Mouse (Mus musculus) cerebellum, adult 8-10 months (tissue): ENCODE measurements at regions not wholly inside any gene's neighbourhood (a gene's known extent, or its start where the extent isn't known, plus 50 kb on each side); places are given as distances from the start of the nearest gene placed in this dataset.

Experiments used
- DNase-seq: peaks from one replicate; pipeline ENCODE4 v3.0.0; 2022

DNA sequence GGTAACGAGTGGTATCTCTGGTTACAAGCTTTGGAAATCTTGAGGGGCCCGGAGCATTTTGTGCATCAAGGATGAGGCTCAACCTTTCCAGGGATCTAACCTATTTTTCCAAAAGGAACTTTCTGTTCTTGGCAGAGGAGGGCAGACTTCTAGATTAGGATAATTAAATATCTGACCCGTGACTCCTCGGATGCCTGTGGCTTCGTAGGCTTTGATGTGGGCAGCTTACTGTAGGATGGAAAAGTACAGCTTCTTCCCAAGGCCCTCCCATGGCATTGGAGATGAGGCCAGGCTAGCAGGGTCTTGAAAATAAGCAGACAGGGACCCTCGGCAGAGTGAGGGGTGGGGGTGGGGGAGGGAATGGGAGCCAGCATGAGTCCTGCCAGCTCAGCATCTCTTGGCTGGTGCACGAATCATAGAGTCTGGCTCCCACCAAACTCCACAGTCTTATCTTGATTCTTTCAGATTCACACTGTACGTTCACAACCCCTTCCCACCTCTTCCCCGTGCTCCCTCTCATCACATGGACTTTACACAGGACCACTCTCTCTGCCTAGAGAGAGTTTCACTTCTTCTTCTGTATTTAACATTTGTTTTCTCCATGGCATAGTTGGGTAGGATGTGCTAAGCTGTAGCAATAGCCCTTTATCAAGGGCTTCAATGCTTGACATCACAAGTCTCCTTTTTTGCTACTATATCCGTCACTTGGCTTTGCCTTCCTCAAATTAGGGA is 104.9 kb downstream of the E030025P04Rik start:
- DNase-seq: no peak

DNA sequence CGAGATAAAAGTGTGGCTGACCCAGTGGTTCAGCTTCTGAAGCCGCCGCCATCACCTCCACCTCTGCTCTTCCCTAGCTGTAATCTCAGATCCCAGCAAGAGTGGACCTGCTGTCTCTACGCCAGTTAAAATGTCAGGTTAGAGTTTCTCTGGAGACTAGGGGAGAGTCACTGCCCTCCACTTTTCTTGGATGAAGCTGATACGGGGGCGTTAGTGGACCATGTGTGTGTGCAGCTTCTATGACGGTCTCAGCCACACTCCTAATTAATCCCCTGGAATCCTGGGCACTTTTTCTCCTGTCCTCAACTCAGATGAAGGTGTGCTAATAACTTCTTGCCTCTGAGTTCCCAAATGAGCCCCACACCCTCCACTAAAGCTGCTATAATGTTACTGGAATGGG is 106.0 kb downstream of the E030025P04Rik start:
- DNase-seq: no peak

DNA sequence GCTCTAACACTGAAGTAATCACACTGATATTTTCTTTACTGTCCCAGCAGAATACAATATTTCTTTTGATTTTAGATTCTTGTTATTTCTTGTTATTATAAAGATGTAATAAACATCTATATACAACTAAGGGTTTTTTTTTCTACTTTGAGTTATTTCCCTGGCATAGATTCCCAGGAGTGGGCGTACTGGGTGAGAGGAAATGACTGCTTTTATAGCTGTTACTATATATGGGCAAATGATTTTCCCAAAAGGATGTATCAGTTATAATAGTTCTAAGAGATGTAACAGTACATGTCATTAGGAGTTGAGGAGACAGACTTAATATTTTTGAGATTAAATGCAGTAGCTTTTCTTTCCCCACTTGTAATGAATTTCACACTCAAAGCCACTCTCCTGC is 109.6 kb downstream of the E030025P04Rik start:
- no peak for DNase-seq

DNA sequence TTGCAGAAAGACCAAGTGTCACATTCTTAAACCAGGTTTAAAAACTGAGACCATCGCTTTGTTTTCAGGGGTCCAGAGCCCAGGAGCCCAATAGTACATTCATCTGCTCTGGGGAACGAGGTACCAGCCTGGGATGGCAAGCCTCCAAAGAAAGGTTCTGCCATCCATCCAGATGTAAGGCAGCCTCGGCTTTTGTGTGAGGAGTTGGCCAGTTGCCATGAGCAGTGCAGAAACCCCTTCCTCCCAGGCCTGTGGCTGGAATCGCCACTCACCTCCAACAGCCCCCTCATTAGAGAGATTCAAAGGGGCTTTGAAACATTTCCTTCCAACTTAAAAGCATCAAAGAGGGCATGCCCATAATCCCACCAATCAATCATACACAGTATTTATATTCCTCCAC is 110.1 kb downstream of the E030025P04Rik start:
- no peak for DNase-seq

DNA sequence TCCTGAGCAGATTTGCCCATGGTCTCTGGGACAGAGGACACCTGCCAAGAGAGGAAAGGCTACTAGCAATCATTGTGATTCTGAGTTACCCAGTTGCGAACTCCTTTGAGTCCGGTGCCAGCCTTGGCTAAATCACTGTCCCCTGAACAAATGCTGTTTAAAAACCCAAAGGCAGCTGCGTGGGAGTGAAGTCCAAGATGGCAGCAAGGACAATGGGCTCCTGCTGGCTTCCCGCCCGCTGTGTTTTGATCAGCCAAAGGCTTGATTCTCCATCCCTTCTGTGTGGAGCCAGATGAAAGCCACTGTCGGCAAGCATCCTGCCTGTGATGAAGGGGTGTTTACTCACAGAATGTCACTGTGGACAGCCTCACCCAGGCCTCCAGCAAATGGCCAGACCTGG is 111.4 kb downstream of the E030025P04Rik start:
- no peak for DNase-seq

DNA sequence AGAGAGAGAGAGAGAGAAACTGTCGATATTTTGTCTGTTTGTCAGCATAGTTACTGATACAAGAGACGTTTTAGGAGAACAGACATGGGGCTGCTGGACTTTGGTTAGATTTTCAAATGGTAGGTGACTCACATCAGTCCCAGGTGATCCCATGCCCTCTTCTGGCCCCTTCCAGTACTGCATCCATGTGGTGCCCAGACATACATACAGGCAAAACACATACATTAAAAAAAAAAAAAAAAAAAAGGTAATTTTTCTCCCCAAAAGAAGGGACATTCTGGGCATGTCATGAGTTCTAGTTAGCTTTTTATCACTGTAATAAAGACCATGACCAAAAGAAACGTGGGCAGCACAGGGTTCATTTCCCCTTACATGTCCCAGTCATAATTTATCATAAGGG is 110.3 kb downstream of the Axin2 start:
- DNase-seq: peak; percentile 32

DNA sequence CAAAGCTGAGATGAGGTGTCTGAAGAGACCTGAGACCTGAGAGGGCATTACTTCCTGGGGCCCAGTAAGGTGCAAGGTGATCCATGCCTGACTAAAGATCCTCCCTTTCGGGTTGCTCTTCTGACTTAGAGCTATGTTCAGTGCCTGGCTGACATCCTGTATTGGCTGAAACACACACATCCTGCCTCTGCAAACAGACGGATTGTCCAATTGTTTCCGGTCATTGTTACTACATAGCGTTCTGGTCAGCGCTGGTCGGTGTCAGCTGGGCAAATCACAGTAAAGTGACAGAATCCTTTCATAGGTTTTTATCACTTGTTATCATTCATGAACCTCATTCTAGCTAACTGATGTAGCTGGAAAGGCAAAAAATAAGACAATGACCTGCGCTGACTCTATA is 109.7 kb downstream of the Axin2 start:
- no peak for DNase-seq

DNA sequence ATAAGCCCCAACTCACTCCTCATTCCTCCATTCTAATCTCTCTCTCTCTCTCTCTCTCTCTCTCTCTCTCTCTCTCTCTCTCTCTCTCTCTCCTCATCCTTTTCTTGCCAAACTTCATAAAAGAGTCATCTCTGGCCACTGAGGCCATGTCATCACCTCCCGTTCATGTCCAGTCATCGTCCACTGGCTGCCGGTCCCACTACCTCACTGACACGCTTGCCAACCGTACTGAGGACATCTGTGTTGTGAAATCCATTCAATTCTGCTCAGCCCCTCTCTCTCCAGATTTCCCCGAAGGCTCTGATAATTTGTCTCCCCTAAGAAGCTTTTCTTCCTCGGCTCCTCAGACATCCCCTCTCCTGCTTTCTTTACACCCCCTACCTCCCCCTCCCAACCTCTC is 94.7 kb downstream of the Axin2 start:
- no peak for DNase-seq

DNA sequence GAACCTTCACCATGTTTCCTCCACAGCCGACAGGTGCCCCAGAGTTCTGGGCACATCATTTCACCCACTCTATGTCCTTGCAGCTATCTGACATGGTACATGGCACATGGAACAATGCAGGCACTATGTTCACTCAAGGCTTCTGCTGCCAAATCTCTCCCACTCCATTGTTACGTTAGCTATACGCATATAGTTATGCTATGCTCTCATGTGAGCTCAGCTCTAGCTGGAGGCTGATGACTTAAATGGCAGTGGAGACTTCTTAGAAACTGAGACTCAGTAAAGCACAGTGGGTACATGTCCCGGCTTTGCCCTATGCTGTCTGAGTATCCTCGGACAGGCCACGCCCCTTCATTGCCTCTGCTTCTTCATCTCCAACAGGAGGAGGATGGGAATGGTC is 91.0 kb downstream of the Axin2 start:
- DNase-seq: no peak

DNA sequence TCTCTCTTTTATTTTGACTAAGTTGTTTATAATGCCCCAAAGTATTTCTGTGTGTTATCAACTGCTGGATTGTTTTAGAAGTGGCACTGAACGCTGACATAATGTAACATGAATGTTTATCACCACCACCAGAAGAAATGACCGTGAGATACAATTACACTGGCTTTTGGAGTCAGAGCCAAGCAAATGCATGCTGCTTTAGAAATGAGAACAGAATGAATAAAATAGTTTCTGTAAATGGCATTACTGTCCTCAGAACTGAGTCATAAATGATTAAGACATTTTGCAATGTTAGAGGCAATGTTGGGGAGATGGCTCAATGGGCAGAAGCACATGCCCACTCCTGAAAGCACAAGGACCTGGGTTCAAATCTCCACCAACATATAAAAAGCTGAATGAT is 88.7 kb downstream of the Axin2 start:
- no peak for DNase-seq

DNA sequence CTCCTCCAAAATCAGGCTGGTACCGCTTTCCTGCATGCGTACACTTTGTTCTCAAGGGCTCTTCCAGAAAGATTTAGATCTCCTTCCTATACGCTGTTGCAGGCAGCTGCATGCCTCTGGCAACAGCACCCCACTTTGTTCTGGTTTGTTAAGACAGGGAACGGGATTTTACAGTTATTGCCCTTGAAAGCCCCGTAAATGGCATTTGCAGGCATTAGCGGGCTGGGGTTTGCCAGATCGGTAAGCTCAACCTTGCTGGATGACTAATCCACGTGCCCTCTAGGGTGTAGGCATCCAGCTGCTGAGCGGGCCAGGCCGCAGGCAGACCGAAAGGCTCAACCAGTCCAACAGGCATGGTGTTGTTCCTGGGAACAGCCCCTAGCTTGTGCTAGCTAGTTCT is 85.5 kb downstream of the Axin2 start:
- DNase-seq: no peak
